Mouse (Mus musculus): Measurements from ENCODE around the gene Pde8b. TPM values are rescaled to one million over a fixed set of nuclear protein-coding genes. Genes with fewer than 3 reads are reported as not detected.

Gene Pde8b
- 0.64 TPM for polyA plus RNA-seq (2014; fragmentation: Illumina TruSeq; extraction: RNeasy Lipid Tissue Mini Kit (QIAGEN cat#74804); ENCODE audit: low read depth, low replicate concordance)

GRCm38 (mm10) chr13:95249511-95250456 is at the start of gene Pde8b:
TSS of gene Pde8b (minus strand) at chr13:95250336.

GRCm38 (mm10) chr13:94976219-94977186 is 273.6 kb downstream of the Pde8b start, which contains the start of gene Wdr41:
TSS of gene Wdr41 (plus strand) at chr13:94976344.

Other genes starting within 250 kb of the Pde8b start
- gene Zbed3, start 73.3 kb upstream of the Pde8b start, polyA plus RNA-seq (2014; fragmentation: Illumina TruSeq; extraction: RNeasy Lipid Tissue Mini Kit (QIAGEN cat#74804); ENCODE audit: low read depth, low replicate concordance), result 2.5 TPM
- gene Aggf1, start 125.0 kb upstream of the Pde8b start, polyA plus RNA-seq (2014; fragmentation: Illumina TruSeq; extraction: RNeasy Lipid Tissue Mini Kit (QIAGEN cat#74804); ENCODE audit: low read depth, low replicate concordance), result 15.1 TPM
- gene Crhbp, start 194.6 kb upstream of the Pde8b start, polyA plus RNA-seq (2014; fragmentation: Illumina TruSeq; extraction: RNeasy Lipid Tissue Mini Kit (QIAGEN cat#74804); ENCODE audit: low read depth, low replicate concordance), result not detected
- not detected for gene S100z, start 228.4 kb upstream of the Pde8b start, polyA plus RNA-seq (2014; fragmentation: Illumina TruSeq; extraction: RNeasy Lipid Tissue Mini Kit (QIAGEN cat#74804); ENCODE audit: low read depth, low replicate concordance)